Mouse (Mus musculus) forebrain, embryonic 15.5 days (tissue): ENCODE data around the gene Smarca1. TPM values are rescaled to one million over a fixed set of nuclear protein-coding genes. Genes with fewer than 3 reads are reported as not detected.

Source experiments
- ATAC-seq: fragments of 200-750 bp; cut with Nextera tagmentation; replicated peaks from 2 replicates; pipeline ENCODE4 v1.8.0; 2017; ENCODE audit warnings: mild to moderate bottlenecking, moderate TSS enrichment, moderate library complexity
- H3K27ac ChIP-seq: fragments of 300-500 bp; sonication (generic); replicated peaks from 2 replicates; pipeline ENCODE4 v1.5.1; 2015; ENCODE audit warnings: mild to moderate bottlenecking, inconsistent platforms
- H3K27me3 ChIP-seq: fragments of 300-500 bp; sonication (generic); 2 replicates; pipeline ENCODE4 v1.6.1; 2015; ENCODE audit warnings: inconsistent platforms
- H3K36me3 ChIP-seq: fragments of 300-500 bp; sonication (generic); 2 replicates; pipeline ENCODE4 v1.6.1; 2015; ENCODE audit warnings: mild to moderate bottlenecking, inconsistent platforms
- H3K4me1 ChIP-seq: fragments of 300-500 bp; sonication (generic); 2 replicates; pipeline ENCODE4 v1.6.1; 2015; ENCODE audit warnings: inconsistent platforms
- H3K4me2 ChIP-seq: fragments of 300-500 bp; sonication (generic); replicated peaks from 2 replicates; pipeline ENCODE4 v1.6.1; 2015; ENCODE audit warnings: mild to moderate bottlenecking, inconsistent platforms
- H3K4me3 ChIP-seq: fragments of 300-500 bp; sonication (generic); 2 replicates; pipeline ENCODE4 v1.5.1; 2015; ENCODE audit warnings: mild to moderate bottlenecking, inconsistent platforms
- H3K9ac ChIP-seq: fragments of 300-500 bp; sonication (generic); replicated peaks from 2 replicates; pipeline ENCODE4 v1.6.1; 2015; ENCODE audit warnings: mild to moderate bottlenecking, inconsistent platforms
- H3K9me3 ChIP-seq: fragments of 300-500 bp; sonication (generic); 2 replicates; pipeline ENCODE4 v1.6.1; 2016; ENCODE audit warnings: inconsistent platforms
- WGBS: fragments of 180-500 bp; shearing (Covaris S2); methylation state at CpG from one replicate; pipeline ENCODE4 v1.1.7; 2015; ENCODE audit warnings: mixed read lengths; 5-methylcytosine and 5-hydroxymethylcytosine counted together
- polyA plus RNA-seq: library from polyadenylated mRNA; unstranded; fragments of >200 nt; fragmentation: Nextera tagmentation; extraction: Ambion mirVana; gene quantifications from 2 replicates; pipeline ENCODE4 v1.2.1, GENCODE M21; 2015

The Smarca1 gene
- 27.3 and 29.7 TPM in 2 replicates for polyA plus RNA-seq

DNA sequence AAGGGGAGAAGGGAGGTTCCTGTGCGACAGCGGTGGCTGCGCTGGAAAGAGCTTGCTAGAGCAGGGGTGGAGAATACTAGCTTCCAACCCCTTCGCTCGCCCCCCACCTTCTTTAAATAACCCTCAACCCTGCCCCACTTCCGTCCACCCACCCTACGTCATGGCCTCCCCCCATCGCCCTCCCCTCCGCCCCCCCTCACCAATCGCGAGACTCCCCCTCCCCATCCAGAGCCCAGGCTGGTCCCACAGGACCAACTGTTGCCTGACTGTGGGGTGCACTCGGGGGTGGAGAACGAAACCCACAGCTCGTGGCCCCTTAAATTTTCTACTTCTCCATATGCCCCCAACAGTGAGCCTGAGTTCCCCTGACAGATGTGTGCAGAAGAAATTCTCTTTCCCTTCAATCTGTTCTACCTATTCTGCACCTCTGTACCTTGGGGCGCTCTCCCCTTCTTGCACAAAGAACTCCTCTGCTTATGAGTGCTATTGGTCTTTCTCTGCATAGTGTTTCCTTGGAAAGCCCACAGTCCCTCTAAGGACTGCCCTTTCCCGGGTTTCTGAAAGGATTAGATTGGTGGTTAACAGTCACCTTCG is at the start of gene Smarca1:
Gene Smarca1, minus strand, starts transcription at position 544 of the 594 bp plus-strand sequence.
- ATAC-seq: peak; percentile 76
- Histone ChIP-seq H3K4me3 (peak within 1 kb of the TSS; percentile 61), H3K4me1 (0 out of 2 replicates have a peak, but pooled peaks cover 3% of the 10 kb centered on the region), H3K27ac (peak within 1 kb of the TSS; percentile 73), H3K27me3 (no peaks in the 10 kb centered on the region), H3K9ac (peak within 1 kb of the TSS; percentile 71), H3K9me3 (no peaks in the 10 kb centered on the region), H3K4me2 (peak within 1 kb of the TSS; percentile 47), H3K36me3 (no peaks in the 10 kb centered on the region)
- 24% methylated on average over 15 of the region's 17 CpGs for WGBS

DNA sequence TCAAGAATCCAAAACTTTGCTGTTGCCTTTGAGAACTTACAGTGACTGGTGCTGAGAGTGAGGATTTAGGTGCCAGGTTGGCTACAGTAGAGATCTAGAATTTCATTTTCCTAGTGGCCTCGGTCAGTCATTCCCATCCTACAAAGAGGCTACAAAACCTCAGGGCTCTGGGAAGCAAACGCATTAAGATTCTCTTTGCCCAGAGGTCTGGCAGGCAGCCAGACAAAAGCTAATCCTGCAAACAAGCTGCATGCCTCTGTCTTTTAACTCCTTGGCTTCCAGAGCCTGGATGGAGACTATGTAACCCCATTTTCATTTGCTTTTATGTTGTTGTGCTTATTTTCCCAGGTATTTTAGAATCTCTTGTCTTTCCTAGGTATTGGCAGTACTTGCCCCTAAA is 45.0 kb upstream of the Smarca1 start:
- 14% methylated on average over 2 of the region's 2 CpGs for WGBS
- Histone ChIP-seq H3K4me2 (no peak overlapping the region), H3K9me3 (no peaks in the 10 kb centered on the region), H3K36me3 (no peaks in the 10 kb centered on the region), H3K4me1 (no peaks in the 10 kb centered on the region), H3K27me3 (no peaks in the 10 kb centered on the region), H3K9ac (no peak overlapping the region), H3K27ac (no peak overlapping the region), H3K4me3 (no peak overlapping the region)
- peak; percentile 58; the same call in 1 of the 2 replicates for ATAC-seq

DNA sequence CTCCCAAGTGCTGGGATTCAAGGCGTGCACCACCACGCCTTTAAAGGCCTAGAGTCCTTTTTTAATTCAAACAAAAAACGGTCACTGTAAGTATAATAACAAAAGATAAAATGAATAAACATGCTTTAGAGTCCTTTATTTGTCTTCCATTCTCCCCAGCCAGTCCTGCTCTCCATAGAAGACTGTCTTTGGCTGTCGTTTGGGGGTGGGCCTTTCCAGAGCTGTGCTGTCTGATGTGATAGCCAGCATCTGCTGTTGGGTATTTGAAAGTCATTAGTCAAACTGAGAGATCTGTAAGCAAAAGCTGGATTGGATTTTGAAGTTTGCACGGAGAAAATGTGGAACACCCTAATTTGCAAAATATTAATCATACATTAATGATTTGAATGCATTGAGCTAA is 44.1 kb upstream of the Smarca1 start:
- no peak overlapping the region for H3K27ac ChIP-seq
- H3K4me3 ChIP-seq: no peak overlapping the region
- no peaks in the 10 kb centered on the region for H3K9me3 ChIP-seq
- 37% methylated on average over 5 of the region's 5 CpGs for WGBS
- H3K4me2 ChIP-seq: no peak overlapping the region
- H3K9ac ChIP-seq: no peak overlapping the region
- no peak for ATAC-seq
- H3K36me3 ChIP-seq: peaks cover 6% of the 10 kb centered on the region; the same call in 1 of the 2 replicates
- no peaks in the 10 kb centered on the region for H3K27me3 ChIP-seq
- H3K4me1 ChIP-seq: no peaks in the 10 kb centered on the region

DNA sequence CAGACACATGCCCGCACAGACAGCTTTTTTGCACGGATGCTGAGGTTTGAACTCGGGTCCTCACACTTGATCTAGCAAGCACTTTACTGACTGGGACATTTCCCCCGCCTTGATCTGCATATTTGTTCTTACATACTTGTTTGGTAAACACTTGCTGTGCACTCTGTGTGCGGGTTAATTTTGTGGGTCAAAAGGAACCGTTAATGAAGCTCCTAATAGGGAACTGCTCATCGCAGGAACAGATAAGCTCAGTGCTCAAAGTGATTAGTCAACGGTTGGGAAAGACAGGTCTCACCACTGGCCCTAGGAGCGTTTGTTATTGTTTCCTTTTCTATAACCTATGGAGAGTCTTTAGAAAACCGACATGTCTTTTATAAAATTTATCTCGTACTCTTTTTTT is 41.6 kb upstream of the Smarca1 start:
- no peak for ATAC-seq
- H3K27ac ChIP-seq: no peak overlapping the region
- no peaks in the 10 kb centered on the region for H3K4me1 ChIP-seq
- no peaks in the 10 kb centered on the region for H3K27me3 ChIP-seq
- H3K9ac ChIP-seq: no peak overlapping the region
- H3K9me3 ChIP-seq: no peaks in the 10 kb centered on the region
- H3K36me3 ChIP-seq: peaks cover 8% of the 10 kb centered on the region; the same call in 1 of the 2 replicates
- H3K4me2 ChIP-seq: no peak overlapping the region
- WGBS: 80% methylated on average over 11 of the region's 11 CpGs
- no peak overlapping the region for H3K4me3 ChIP-seq

DNA sequence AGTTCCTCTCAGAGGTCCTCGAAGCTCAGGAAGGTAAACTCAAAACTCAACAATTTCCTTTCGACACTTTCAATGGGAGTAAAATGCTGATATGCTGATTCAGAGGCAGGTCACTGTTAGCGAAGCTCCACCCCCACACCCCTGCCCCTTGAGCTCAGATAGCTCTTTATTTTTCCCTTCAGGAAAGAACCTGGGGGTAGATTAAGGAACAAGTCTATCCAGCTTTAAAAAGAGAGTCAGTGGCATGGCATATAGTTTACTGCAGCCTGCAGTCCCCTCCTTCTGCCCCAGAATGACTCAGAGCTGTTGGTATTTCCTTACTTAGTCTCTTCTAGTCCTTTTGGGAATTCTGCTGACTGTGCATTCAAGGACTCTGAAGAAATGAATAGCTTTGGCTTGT is 37.7 kb upstream of the Smarca1 start:
- Histone ChIP-seq H3K4me1 (no peaks in the 10 kb centered on the region), H3K9ac (no peak overlapping the region), H3K4me3 (no peak overlapping the region), H3K9me3 (no peaks in the 10 kb centered on the region), H3K36me3 (peaks cover 8% of the 10 kb centered on the region; the same call in 1 of the 2 replicates), H3K4me2 (no peak overlapping the region), H3K27ac (no peak overlapping the region), H3K27me3 (no peaks in the 10 kb centered on the region)
- WGBS: 92% methylated on average over 3 of the region's 3 CpGs
- ATAC-seq: no peak

DNA sequence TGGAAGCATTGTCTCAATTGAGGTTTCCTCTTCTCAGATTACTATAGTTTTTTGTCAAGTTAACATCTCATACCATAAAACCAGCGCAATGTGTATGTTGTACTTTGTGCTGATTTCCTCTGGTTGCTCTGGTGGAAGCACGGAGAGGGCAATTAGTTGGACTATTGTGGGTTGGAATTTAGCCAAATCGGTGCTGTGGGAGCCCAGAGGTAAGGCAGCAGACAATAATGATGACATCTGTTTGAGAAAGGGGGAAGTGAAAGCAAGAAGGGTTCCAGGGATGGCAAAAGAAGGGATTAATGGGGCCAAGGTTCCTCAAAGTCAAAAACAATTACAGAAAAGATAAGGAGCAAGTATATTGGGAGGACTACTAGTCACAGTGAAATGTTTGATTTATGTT is 35.2 kb upstream of the Smarca1 start:
- H3K4me1 ChIP-seq: no peaks in the 10 kb centered on the region
- no peak overlapping the region for H3K4me2 ChIP-seq
- no peak overlapping the region for H3K4me3 ChIP-seq
- H3K9me3 ChIP-seq: no peaks in the 10 kb centered on the region
- no peak overlapping the region for H3K27ac ChIP-seq
- peaks cover 8% of the 10 kb centered on the region; the same call in 1 of the 2 replicates for H3K36me3 ChIP-seq
- no peak for ATAC-seq
- WGBS: 61% methylated on average over 3 of the region's 3 CpGs
- no peaks in the 10 kb centered on the region for H3K27me3 ChIP-seq
- H3K9ac ChIP-seq: no peak overlapping the region

DNA sequence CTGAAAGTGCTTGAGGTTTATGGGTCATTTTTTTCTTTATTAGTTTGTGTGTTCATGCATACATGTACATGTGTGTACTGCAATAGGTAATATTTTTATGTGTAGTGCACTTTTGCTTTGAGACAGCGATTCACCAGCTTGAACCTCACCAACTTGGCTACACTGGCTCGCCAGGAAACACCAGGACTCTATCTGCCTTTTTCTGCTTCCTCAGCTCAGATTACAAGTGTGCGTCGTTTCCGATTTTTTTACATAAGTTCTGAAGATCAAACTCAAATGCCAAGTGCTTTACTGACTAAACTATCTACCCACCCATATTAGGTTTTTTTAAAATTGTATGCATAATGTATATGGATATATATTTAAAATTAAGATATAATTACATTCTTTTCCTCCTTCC is 27.8 kb upstream of the Smarca1 start:
- no peak overlapping the region for H3K4me3 ChIP-seq
- no peak for ATAC-seq
- H3K27me3 ChIP-seq: no peaks in the 10 kb centered on the region
- H3K9me3 ChIP-seq: no peaks in the 10 kb centered on the region
- H3K4me2 ChIP-seq: no peak overlapping the region
- H3K4me1 ChIP-seq: no peaks in the 10 kb centered on the region
- WGBS: 90% methylated on average over 5 of the region's 5 CpGs
- no peak overlapping the region for H3K9ac ChIP-seq
- no peak overlapping the region for H3K27ac ChIP-seq
- no peaks in the 10 kb centered on the region for H3K36me3 ChIP-seq

DNA sequence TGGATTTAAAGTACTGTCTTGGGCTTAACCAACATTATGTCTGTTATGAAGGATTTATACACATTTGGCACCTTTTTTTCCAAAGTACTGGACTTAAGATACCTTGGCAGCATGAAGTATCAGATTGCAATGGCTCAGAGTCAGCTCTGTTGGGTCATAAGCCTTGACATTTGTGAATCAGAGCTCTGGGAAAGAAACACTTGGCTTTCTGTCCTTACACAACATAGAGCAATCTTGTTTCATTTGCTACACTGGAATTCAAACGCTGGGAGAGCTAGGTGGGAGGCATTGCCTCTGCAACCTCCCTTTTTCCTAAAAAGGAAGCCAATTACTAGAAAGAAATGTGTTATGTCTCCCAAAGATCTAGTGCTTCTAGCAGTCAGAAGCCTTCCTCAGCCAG is 24.1 kb upstream of the Smarca1 start:
- Histone ChIP-seq H3K4me1 (peaks cover 9% of the 10 kb centered on the region), H3K27ac (no peak overlapping the region), H3K9ac (no peak overlapping the region), H3K4me2 (no peak overlapping the region), H3K27me3 (no peaks in the 10 kb centered on the region), H3K4me3 (no peak overlapping the region), H3K36me3 (no peaks in the 10 kb centered on the region), H3K9me3 (no peaks in the 10 kb centered on the region)
- ATAC-seq: no peak
- 71% methylated on average over 1 of the region's 1 CpGs for WGBS

DNA sequence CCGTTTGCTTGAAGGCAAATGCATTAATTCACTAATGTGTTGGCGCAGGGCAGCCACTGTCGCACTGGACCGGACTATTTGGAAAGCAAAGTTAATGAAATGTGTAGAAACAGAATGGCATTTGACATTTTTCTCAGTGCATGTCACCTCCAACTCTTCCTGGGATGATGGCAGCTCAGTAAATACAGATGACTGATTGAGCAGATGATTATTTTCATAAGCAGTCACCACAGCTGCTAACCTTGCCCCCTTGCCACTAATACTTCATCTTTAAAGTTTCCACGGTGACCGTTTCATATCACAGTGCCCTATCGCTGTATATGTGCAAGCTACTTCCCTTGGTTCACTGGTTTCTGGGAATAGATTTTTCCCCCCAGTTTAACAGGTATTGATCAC is 20.8 kb upstream of the Smarca1 start:
- no peaks in the 10 kb centered on the region for H3K27me3 ChIP-seq
- H3K9me3 ChIP-seq: no peaks in the 10 kb centered on the region
- no peaks in the 10 kb centered on the region for H3K36me3 ChIP-seq
- H3K27ac ChIP-seq: no peak overlapping the region
- no peak overlapping the region for H3K4me2 ChIP-seq
- no peak overlapping the region for H3K9ac ChIP-seq
- no peak overlapping the region for H3K4me3 ChIP-seq
- 82% methylated on average over 7 of the region's 7 CpGs for WGBS
- ATAC-seq: no peak
- H3K4me1 ChIP-seq: peaks cover 9% of the 10 kb centered on the region

DNA sequence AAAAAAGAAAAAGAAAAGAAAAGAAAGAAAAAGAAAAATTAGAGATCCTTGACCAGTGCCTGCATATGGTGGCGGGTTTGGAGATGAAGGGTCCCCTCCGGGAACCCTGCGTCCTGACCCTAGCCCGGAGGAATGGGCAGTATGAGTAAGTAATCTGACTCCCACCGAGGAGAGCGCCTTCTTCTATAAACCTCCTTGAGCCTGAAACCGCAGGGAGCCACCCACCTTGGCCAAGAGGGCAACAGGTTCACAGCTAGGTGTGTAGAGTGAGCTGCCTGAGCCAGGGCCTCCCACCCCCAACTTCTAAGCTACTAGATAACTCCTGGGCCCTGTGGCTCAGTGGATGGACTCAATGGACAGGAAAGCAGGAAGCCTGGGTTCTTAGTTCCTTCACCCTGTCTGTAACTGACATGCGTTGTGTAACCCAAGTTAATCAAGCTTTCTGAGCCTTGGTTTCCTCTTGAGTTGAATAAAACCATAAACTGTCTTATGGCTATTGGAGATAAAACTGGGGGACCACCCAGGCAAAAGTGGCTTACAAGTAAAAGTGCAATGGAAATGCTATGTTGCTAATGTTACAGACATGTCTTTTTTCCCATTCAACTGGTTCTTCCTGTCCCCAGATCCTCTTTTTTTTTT is 20.2 kb upstream of the Smarca1 start:
- ATAC-seq: 0 out of 2 replicates have a peak, but pooled peaks have one; percentile 11
- H3K27me3 ChIP-seq: no peaks in the 10 kb centered on the region
- 27% methylated on average over 8 of the region's 8 CpGs for WGBS
- H3K36me3 ChIP-seq: no peaks in the 10 kb centered on the region
- peaks cover 9% of the 10 kb centered on the region for H3K4me1 ChIP-seq
- H3K9ac ChIP-seq: peak overlapping the region; percentile 87; the same call in 1 of the 2 replicates
- H3K4me3 ChIP-seq: peak overlapping the region; percentile 76
- no peak overlapping the region for H3K27ac ChIP-seq
- no peaks in the 10 kb centered on the region for H3K9me3 ChIP-seq
- H3K4me2 ChIP-seq: peak overlapping the region; percentile 47

DNA sequence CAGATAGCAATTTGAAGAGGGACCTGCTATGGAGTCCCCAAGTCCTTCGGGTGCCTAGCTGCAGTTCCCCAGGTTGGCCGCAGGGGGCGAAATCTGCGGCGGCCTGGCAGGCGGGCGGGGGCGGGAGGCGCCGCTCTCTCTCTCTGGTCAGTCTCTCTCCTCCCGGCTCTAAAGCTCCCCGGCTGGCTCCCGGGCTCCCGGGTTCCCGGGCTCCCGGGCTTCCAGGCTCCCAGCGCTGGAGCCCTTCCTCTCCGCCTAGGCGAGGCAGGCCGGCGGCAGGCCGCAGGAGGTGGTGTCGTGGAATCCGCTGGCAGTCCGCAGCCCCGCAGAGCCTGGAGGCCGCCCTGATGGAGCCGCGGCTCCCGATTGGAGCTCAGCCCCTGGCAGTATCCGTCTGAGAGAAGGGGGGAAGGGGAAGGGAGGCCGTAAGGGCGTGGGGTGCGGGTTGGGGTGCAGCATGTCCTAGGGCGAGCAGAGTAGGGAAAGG is 19.6 kb upstream of the Smarca1 start, which contains the start of gene Ocrl:
Gene Ocrl, plus strand, starts transcription at position 82 of the 487 bp plus-strand sequence.
- H3K4me1 ChIP-seq: peaks cover 9% of the 10 kb centered on the region
- H3K4me2 ChIP-seq: peak within 1 kb of the TSS; percentile 47
- no peaks in the 10 kb centered on the region for H3K36me3 ChIP-seq
- ATAC-seq: peak; percentile 93
- no peaks in the 10 kb centered on the region for H3K9me3 ChIP-seq
- H3K9ac ChIP-seq: peak within 1 kb of the TSS; percentile 87
- 11% methylated on average over 28 of the region's 35 CpGs for WGBS
- H3K4me3 ChIP-seq: peak within 1 kb of the TSS; percentile 76
- H3K27ac ChIP-seq: peak within 1 kb of the TSS; percentile 80
- no peaks in the 10 kb centered on the region for H3K27me3 ChIP-seq

DNA sequence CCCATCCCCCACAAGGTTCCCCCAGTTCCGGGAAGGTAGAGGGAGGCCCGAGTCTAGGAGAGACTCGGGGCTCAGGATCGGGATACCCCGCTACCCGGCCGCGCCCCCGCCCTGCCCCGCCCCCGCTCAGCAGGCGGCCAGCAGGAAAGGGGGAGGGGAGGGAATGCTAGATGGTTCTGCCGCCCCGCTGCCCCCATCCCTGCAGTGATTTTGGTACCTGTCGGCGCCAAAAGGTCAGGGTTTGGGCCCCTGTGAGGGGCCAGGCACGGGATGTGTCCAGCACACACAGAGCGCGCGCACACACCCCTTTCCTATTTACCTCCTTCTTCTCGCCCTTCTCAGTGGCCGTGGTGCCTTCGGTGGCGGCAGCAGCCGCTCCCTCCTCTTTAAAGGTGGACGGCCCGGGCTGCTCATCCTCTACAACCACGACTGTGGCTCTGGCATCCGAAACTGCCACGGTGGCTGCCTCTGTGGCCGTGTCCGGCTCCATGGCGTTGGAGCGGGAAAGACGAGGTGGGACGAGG is 805 bp downstream of the Smarca1 start:
- peak overlapping the region; percentile 73 for H3K27ac ChIP-seq
- peak; percentile 84 for ATAC-seq
- H3K4me3 ChIP-seq: peak overlapping the region; percentile 61
- H3K9me3 ChIP-seq: no peaks in the 10 kb centered on the region
- no peaks in the 10 kb centered on the region for H3K27me3 ChIP-seq
- H3K4me2 ChIP-seq: peak overlapping the region; percentile 47
- WGBS: 27% methylated on average over 29 of the region's 36 CpGs
- H3K9ac ChIP-seq: peak overlapping the region; percentile 71
- 0 out of 2 replicates have a peak, but pooled peaks cover 3% of the 10 kb centered on the region for H3K4me1 ChIP-seq
- H3K36me3 ChIP-seq: no peaks in the 10 kb centered on the region
